Mouse (Mus musculus) testis, adult 2 months (tissue): ENCODE measurements around the gene 6330409D20Rik.

Experiments used
- CTCF ChIP-seq: fragments of 200-500 bp; IDR thresholded peaks from 2 replicates; pipeline ENCODE4 v1.5.1; 2012; ENCODE audit warnings: low read depth, mild to moderate bottlenecking, inconsistent platforms, low read length, moderate library complexity; ENCODE audit not compliant: control insufficient read depth, insufficient read depth, insufficient replicate concordance
- POLR2A ChIP-seq: fragments of 200-500 bp; IDR thresholded peaks from 2 replicates; pipeline ENCODE4 v1.6.1; 2012; ENCODE audit warnings: low read depth, mild to moderate bottlenecking, inconsistent platforms, low read length, moderate library complexity; ENCODE audit not compliant: control insufficient read depth

GRCm38 (mm10) chr2:32763353-32763752 is 22.5 kb upstream of the 6330409D20Rik start:
- TF ChIP-seq CTCF, result no peak
- no peak for TF ChIP-seq POLR2A
